Mouse (Mus musculus): ENCODE measurements around the gene Tfap2c.

- no peak for TF ChIP-seq HCFC1 (IDR thresholded peaks at IDR 0.05; ENCODE audit: borderline replicate concordance, insufficient read depth, low read length)
- TF ChIP-seq ZC3H11A (IDR thresholded peaks at IDR 0.05; ENCODE audit: borderline replicate concordance, low read depth, low read length), result no peak
Measured at GRCm38 (mm10) chr2:172605642-172606041, 56.2 kb downstream of the Tfap2c start.
